Mouse (Mus musculus): ENCODE data around the gene Spn. TPM values are rescaled to one million over a fixed set of nuclear protein-coding genes. Genes with fewer than 3 reads are reported as not detected.
A peak's percentile ranks its signal among the peaks of the same experiment; 100 is the strongest.

The Spn gene
- total and polyA plus RNA-seq, 3 experiments = 0.78 to 2.9 (median 0.80) TPM

GRCm38 (mm10) chr7:127121061-127121910 is 16.3 kb downstream of the Spn start:
- intact Hi-C loops (cut with DNase I) = loop anchor here (5.0 kb wide), 1 partner anchor 61 kb away; no protein-coding TSS in a partner anchor
- DNase-seq = no peak
- H3K9ac ChIP-seq (ENCODE audit: low read depth, low read length) = no peak overlapping the region
- no peak overlapping the region for H3K4me3 ChIP-seq
- TF ChIP-seq POLR2A (IDR thresholded peaks at IDR 0.05; ENCODE audit: insufficient read depth, low read depth, low read length) (no peak), EP300 (IDR thresholded peaks at IDR 0.05; ENCODE audit: insufficient read depth, low read depth, low read length) (no peak), CTCF (IDR thresholded peaks at IDR 0.05) (no peak)
- peaks cover 5% of the 10 kb centered on the region for H3K4me1 ChIP-seq (ENCODE audit: control insufficient read depth, insufficient read depth, low read length)
- no peaks in the 10 kb centered on the region; the same call in 1 of the 2 replicates for H3K27me3 ChIP-seq (ENCODE audit: control insufficient read depth, insufficient read depth, low read length)
- no peaks in the 10 kb centered on the region for H3K79me2 ChIP-seq (replicated peaks; ENCODE audit: control insufficient read depth, insufficient read depth, low read length)
- no peaks in the 10 kb centered on the region for H3K36me3 ChIP-seq (ENCODE audit: control insufficient read depth, insufficient read depth, low read length)
- no peak overlapping the region for H3K27ac ChIP-seq
- 33% methylated on average over 21 of the region's 21 CpGs for WGBS

DNA sequence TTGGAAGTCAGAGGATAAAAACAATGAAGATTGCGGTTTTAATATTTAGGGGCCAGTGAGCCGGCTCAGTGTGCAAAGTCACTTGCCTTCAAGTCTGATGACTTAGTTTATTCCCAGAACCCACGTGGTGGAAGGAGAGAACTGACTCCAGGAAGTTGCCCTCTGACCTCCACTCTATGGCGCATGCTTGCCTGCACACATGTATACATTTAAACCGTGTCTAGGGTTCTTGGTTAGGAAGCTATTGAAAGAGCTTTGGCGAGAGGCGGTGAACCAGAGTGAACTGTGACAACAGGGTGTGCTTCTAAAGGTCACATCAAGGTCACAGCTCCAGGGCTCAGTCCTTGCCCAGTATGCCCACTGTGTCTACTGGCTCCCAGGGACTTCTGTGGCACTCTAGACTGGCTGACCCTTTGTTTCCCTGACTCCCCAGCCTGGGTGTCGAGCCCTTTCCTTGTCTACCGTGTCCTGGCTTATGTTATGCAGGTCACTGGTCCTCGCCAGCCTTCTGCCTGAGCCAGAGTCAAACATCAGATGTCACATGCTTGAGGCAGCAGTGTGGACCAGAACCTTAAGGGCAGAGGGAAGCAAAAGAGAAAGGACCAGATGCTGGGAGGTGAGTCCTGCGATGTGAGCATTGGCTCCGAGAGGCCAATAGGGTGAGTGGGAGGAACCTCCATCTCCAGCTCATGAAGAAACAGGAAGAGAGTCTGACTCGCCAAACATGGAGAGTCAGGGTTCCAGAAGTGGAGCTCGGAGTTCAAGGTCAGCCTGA is 18.8 kb downstream of the Spn start:
- H3K4me1 ChIP-seq (ENCODE audit: control insufficient read depth, insufficient read depth, low read length) = peaks cover 5% of the 10 kb centered on the region
- no peak overlapping the region for H3K4me3 ChIP-seq
- intact Hi-C loops (cut with DNase I) = loop anchor here (5.0 kb wide), 1 partner anchor 113 kb away; the partner anchor contains the start of genes Sept1 and Zfp553
- TF ChIP-seq CTCF (IDR thresholded peaks at IDR 0.05) = no peak
- TF ChIP-seq EP300 (IDR thresholded peaks at IDR 0.05; ENCODE audit: insufficient read depth, low read depth, low read length) = no peak
- TF ChIP-seq POLR2A (IDR thresholded peaks at IDR 0.05; ENCODE audit: insufficient read depth, low read depth, low read length) = no peak
- no peaks in the 10 kb centered on the region; the same call in 1 of the 2 replicates for H3K27me3 ChIP-seq (ENCODE audit: control insufficient read depth, insufficient read depth, low read length)
- no peak for DNase-seq
- H3K79me2 ChIP-seq (replicated peaks; ENCODE audit: control insufficient read depth, insufficient read depth, low read length) = no peaks in the 10 kb centered on the region
- no peak overlapping the region for H3K9ac ChIP-seq (ENCODE audit: low read depth, low read length)
- WGBS = 60% methylated on average over 14 of the region's 14 CpGs
- no peaks in the 10 kb centered on the region for H3K36me3 ChIP-seq (ENCODE audit: control insufficient read depth, insufficient read depth, low read length)
- H3K27ac ChIP-seq = no peak overlapping the region

GRCm38 (mm10) chr7:127117948-127118347 is 19.7 kb downstream of the Spn start:
- H3K27me3 ChIP-seq (ENCODE audit: control insufficient read depth, insufficient read depth, low read length) = no peaks in the 10 kb centered on the region; the same call in 1 of the 2 replicates
- H3K9ac ChIP-seq (ENCODE audit: low read depth, low read length) = no peak overlapping the region
- TF ChIP-seq POLR2A (IDR thresholded peaks at IDR 0.05; ENCODE audit: insufficient read depth, low read depth, low read length) (no peak), CTCF (IDR thresholded peaks at IDR 0.05) (peak; percentile 45), EP300 (IDR thresholded peaks at IDR 0.05; ENCODE audit: insufficient read depth, low read depth, low read length) (no peak)
- H3K4me3 ChIP-seq = no peak overlapping the region
- peaks cover 5% of the 10 kb centered on the region for H3K4me1 ChIP-seq (ENCODE audit: control insufficient read depth, insufficient read depth, low read length)
- no peak overlapping the region for H3K27ac ChIP-seq
- intact Hi-C loops (cut with DNase I) = loop anchor here (5.0 kb wide), 1 partner anchor 114 kb away; the partner anchor contains the start of genes Sept1 and Zfp553
- H3K36me3 ChIP-seq (ENCODE audit: control insufficient read depth, insufficient read depth, low read length) = no peaks in the 10 kb centered on the region
- peak in 1 of 2 experiments; percentile 39 for DNase-seq
- WGBS = 21% methylated on average over 5 of the region's 5 CpGs
- no peaks in the 10 kb centered on the region for H3K79me2 ChIP-seq (replicated peaks; ENCODE audit: control insufficient read depth, insufficient read depth, low read length)

DNA sequence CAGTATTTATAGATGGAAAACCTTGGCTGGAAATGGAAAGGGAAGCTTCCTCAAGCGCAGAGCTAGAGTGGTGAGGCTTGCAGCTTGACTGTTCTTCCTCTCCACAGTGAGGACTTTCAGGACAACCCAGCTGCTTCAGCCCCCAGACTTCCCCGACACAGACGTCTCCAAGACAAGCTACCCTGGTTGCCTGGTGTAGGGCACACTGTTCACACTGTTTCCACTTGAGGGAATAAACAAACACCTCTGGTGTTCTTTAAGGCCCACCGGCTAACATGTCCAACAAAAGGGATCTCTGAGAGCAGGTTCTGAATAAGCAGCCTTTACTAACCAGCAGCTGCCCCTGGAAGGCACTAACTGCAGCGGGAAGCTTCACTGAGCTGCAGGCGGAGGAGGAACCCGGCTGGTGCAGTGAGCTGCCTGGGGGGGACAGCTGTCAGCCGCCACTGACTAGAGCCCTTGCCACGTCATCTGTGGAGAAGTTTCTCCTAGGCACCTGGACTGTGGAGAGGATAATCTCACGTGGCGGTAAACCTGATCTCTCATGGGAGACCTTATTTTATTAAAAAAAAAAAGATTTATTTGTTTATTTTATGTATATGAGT is 21.2 kb downstream of the Spn start:
- H3K27me3 ChIP-seq (ENCODE audit: control insufficient read depth, insufficient read depth, low read length) = no peaks in the 10 kb centered on the region; the same call in 1 of the 2 replicates
- intact Hi-C loops (cut with DNase I) = loop anchor here (5.0 kb wide), 1 partner anchor 116 kb away; the partner anchor contains the start of genes Sept1 and Zfp553
- no peaks in the 10 kb centered on the region for H3K36me3 ChIP-seq (ENCODE audit: control insufficient read depth, insufficient read depth, low read length)
- H3K9ac ChIP-seq (ENCODE audit: low read depth, low read length) = no peak overlapping the region
- peaks cover 5% of the 10 kb centered on the region for H3K4me1 ChIP-seq (ENCODE audit: control insufficient read depth, insufficient read depth, low read length)
- no peaks in the 10 kb centered on the region for H3K79me2 ChIP-seq (replicated peaks; ENCODE audit: control insufficient read depth, insufficient read depth, low read length)
- H3K4me3 ChIP-seq = no peak overlapping the region
- WGBS = 70% methylated on average over 11 of the region's 11 CpGs
- DNase-seq = no peak
- TF ChIP-seq POLR2A (IDR thresholded peaks at IDR 0.05; ENCODE audit: insufficient read depth, low read depth, low read length) = no peak
- no peak for TF ChIP-seq CTCF (IDR thresholded peaks at IDR 0.05)
- TF ChIP-seq EP300 (IDR thresholded peaks at IDR 0.05; ENCODE audit: insufficient read depth, low read depth, low read length) = no peak
- no peak overlapping the region for H3K27ac ChIP-seq

GRCm38 (mm10) chr7:127114920-127115319 is 22.7 kb downstream of the Spn start:
- intact Hi-C loops (cut with DNase I) = loop anchor here (5.0 kb wide), 1 partner anchor 117 kb away; the partner anchor contains the start of genes Sept1 and Zfp553
- 65% methylated on average over 11 of the region's 11 CpGs for WGBS
- Histone ChIP-seq H3K79me2 (replicated peaks; ENCODE audit: control insufficient read depth, insufficient read depth, low read length) (no peaks in the 10 kb centered on the region), H3K36me3 (ENCODE audit: control insufficient read depth, insufficient read depth, low read length) (no peaks in the 10 kb centered on the region), H3K27ac (no peak overlapping the region), H3K9ac (ENCODE audit: low read depth, low read length) (no peak overlapping the region), H3K4me1 (ENCODE audit: control insufficient read depth, insufficient read depth, low read length) (peaks cover 5% of the 10 kb centered on the region), H3K4me3 (no peak overlapping the region), H3K27me3 (ENCODE audit: control insufficient read depth, insufficient read depth, low read length) (no peaks in the 10 kb centered on the region)
- DNase-seq = no peak
- no peak for TF ChIP-seq CTCF (IDR thresholded peaks at IDR 0.05)
- TF ChIP-seq EP300 (IDR thresholded peaks at IDR 0.05; ENCODE audit: insufficient read depth, low read depth, low read length) = no peak
- no peak for TF ChIP-seq POLR2A (IDR thresholded peaks at IDR 0.05; ENCODE audit: insufficient read depth, low read depth, low read length)

Data from heart, adult 2 months (tissue).